Mouse (Mus musculus): Measurements from ENCODE around the gene Fam49a. TPM values are rescaled to one million over a fixed set of nuclear protein-coding genes. Genes with fewer than 3 reads are reported as not detected.

The Fam49a gene
- total RNA-seq, 4 experiments from 2014 or later = 1.2 to 3.4 (median 2.4) TPM

- no peak for DNase-seq (ENCODE audit: low spot score in 2 of 2)
These were observed 94.1 kb downstream of the Fam49a start for GRCm38 (mm10) chr12:12356048-12356447.

- DNase-seq (ENCODE audit: low spot score in 2 of 2) = peak in 1 of 2 experiments; percentile 7
These were observed 94.5 kb downstream of the Fam49a start for GRCm38 (mm10) chr12:12356463-12356862.

GRCm38 (mm10) chr12:12356946-12357345 lies 95.0 kb downstream of the Fam49a start:
- no peak for DNase-seq (ENCODE audit: low spot score in 2 of 2)

GRCm38 (mm10) chr12:12359923-12360322 lies 98.0 kb downstream of the Fam49a start:
- DNase-seq (ENCODE audit: low spot score in 2 of 2) = no peak

GRCm38 (mm10) chr12:12362371-12362770 lies 100.4 kb downstream of the Fam49a start:
- DNase-seq (ENCODE audit: low spot score in 2 of 2) = no peak

GRCm38 (mm10) chr12:12364201-12364600 lies 102.3 kb downstream of the Fam49a start:
- DNase-seq (ENCODE audit: low spot score in 2 of 2) = no peak

- no peak for DNase-seq (ENCODE audit: low spot score in 2 of 2)
These were observed 105.5 kb downstream of the Fam49a start for GRCm38 (mm10) chr12:12367423-12367822.

- no peak for DNase-seq (ENCODE audit: low spot score in 2 of 2)
These were observed 111.3 kb downstream of the Fam49a start for GRCm38 (mm10) chr12:12373111-12373862.

GRCm38 (mm10) chr12:12379056-12379455 lies 117.1 kb downstream of the Fam49a start:
- DNase-seq (ENCODE audit: low spot score in 2 of 2) = no peak

GRCm38 (mm10) chr12:12389271-12389670 lies 127.3 kb downstream of the Fam49a start:
- no peak for DNase-seq (ENCODE audit: low spot score in 2 of 2)

GRCm38 (mm10) chr12:12396224-12396623 lies 134.3 kb downstream of the Fam49a start:
- DNase-seq (ENCODE audit: low spot score in 2 of 2) = no peak

- DNase-seq (ENCODE audit: low spot score in 2 of 2) = peak; percentile 14 to 27
These were observed 139.1 kb downstream of the Fam49a start for GRCm38 (mm10) chr12:12401051-12401465.

- no peak for DNase-seq (ENCODE audit: low spot score in 2 of 2)
These were observed 139.6 kb downstream of the Fam49a start for GRCm38 (mm10) chr12:12401504-12401903.

- DNase-seq (ENCODE audit: low spot score in 2 of 2) = no peak
These were observed 143.7 kb downstream of the Fam49a start for GRCm38 (mm10) chr12:12405491-12406110.

GRCm38 (mm10) chr12:12409044-12409443 lies 147.1 kb downstream of the Fam49a start:
- DNase-seq (ENCODE audit: low spot score in 2 of 2) = no peak

- peak; percentile 54 to 56 for DNase-seq (ENCODE audit: low spot score in 2 of 2)
These were observed 150.7 kb downstream of the Fam49a start for GRCm38 (mm10) chr12:12412674-12413073.

GRCm38 (mm10) chr12:12420423-12420822 lies 158.5 kb downstream of the Fam49a start:
- DNase-seq (ENCODE audit: low spot score in 2 of 2) = no peak

- peak; percentile 33 to 62 for DNase-seq (ENCODE audit: low spot score in 2 of 2)
These were observed 159.1 kb downstream of the Fam49a start for GRCm38 (mm10) chr12:12420841-12421579.

- no peak for DNase-seq (ENCODE audit: low spot score in 2 of 2)
These were observed 159.6 kb downstream of the Fam49a start for GRCm38 (mm10) chr12:12421580-12421878.

GRCm38 (mm10) chr12:12425188-12425587 lies 163.2 kb downstream of the Fam49a start:
- DNase-seq (ENCODE audit: low spot score in 2 of 2) = no peak

GRCm38 (mm10) chr12:12427285-12427684 lies 165.3 kb downstream of the Fam49a start:
- no peak for DNase-seq (ENCODE audit: low spot score in 2 of 2)

- no peak for DNase-seq (ENCODE audit: low spot score in 2 of 2)
These were observed 166.9 kb downstream of the Fam49a start for GRCm38 (mm10) chr12:12428886-12429285.

Measured in gastrocnemius, adult 8-10 months (tissue).